Mouse (Mus musculus) left cerebral cortex, postnatal 25 days (tissue): ENCODE results near the gene Clcn1. TPM values are rescaled to one million over a fixed set of nuclear protein-coding genes. Genes with fewer than 3 reads are reported as not detected.
A peak's percentile ranks its signal among the peaks of the same experiment; 100 is the strongest.

Source experiments
- DNase-seq, 2 experiments: peaks; one replicate each; pipeline ENCODE4 v3.0.0; 2022; ENCODE audit warnings: low spot score in 2 of 2, mixed read lengths in 1 of 2
- intact Hi-C: fragments of 180-260 bp; cut with DNase I; formaldehyde crosslinking; loops from one replicate; pipeline ENCODE4 v1.15.1; 2025
- total RNA-seq, 2 experiments: library from RNA; stranded (reverse); gene quantifications; 2 replicates each; pipeline ENCODE4 v1.2.3; 2021

Gene Clcn1
- total RNA-seq, 2 experiments from 2014 or later, result 3.5 to 3.7 TPM

DNA sequence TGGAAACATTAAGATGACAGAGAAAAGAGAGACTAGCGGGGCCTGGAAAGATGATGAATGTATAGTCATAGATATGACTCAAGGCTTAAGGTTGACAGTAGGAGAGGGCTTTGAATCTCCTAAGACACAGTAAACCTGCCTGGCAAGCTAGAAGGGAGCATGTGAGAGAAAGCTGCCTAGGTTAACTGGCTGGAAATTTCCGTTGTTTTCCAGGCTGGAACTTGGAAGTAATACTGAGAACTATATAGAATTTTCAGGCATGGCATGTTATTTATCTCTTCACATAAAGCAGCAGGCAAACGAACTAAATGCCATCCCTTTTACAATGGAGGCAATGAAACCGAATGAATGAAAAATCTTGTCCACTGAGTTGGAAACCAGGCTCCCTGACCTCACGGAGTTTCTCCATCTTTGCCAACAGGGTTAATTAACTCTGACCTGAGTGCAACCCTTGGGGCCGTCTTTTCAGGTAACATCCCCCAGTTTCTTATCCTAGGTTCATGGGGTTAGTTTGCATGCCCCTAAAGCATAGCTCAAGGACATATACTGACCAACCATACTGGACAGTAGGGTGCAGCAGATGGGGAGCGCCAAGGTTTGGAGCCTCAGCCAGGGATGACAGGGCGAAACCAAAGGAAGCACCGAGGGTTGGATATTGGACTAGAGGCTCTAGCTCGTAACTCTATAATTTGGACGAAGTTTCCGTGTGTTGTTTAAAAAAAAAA lies 62.0 kb downstream of the Clcn1 start:
- DNase-seq, result no peak
- intact Hi-C loops, result loop anchor here (2.0 kb wide), 1 partner anchor 24 kb away; the partner anchor contains the start of gene Fam131b

DNA sequence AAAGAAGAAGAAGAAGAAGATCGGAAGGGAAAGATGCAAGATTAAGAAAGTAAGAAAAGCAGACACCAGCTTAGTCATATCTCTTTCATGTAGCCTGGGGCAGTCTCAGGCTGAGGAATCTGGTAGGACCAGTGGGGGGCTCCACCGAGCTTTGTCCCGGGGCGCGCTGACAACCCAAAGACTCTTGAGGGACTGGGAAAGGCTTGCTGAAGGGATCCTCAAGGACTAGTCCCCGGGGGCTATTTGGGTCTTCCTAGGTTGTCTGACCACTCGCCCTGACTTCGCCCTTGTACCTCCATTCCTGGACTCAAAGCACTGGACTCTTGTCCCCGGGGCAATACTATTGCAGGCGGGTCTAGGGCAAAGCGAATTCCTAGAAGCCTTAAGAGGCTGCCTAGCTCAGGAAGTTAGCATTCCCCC lies 62.5 kb downstream of the Clcn1 start:
- peak; percentile 75 to 78 for DNase-seq
- intact Hi-C loops, result loop anchor here (2.0 kb wide), 1 partner anchor 24 kb away; the partner anchor contains the start of gene Fam131b

DNA sequence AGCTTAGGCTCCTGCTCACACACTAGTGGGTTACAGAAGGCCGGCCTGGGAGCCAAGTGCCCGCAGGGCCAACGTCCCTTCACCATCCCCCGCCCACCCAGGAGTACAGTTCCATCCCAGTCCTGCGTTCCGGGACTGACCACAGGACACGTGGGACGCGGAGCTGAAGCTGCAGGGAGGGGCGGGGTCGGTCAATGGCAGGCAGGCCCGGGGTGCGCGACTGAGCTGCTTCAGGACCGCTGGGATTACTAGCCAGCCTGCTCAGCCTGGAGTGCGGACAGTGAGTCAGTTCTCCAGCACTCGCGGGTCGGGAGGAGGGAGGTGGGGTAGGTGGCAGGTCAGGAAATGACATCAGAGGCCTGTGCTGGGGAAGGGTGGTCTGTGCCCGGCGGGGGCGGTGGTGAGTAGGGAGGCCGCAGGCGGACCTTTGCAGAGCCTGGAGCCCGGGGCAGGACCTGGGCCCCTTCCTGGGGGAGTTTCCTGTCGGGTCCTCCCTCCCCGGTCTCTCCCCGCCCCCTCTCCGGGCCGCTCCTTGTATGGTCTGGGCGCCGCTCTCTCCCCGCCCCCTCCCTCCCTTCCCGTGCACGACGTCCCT lies 63.0 kb downstream of the Clcn1 start, which contains the start of gene Zyx:
Gene Zyx (plus strand): TSS at position 205 of the 595 bp plus-strand sequence.
- DNase-seq, result peak; percentile 83 to 85
- intact Hi-C loops, result loop anchor here (2.0 kb wide), 1 partner anchor 25 kb away; the partner anchor contains the start of gene Fam131b

DNA sequence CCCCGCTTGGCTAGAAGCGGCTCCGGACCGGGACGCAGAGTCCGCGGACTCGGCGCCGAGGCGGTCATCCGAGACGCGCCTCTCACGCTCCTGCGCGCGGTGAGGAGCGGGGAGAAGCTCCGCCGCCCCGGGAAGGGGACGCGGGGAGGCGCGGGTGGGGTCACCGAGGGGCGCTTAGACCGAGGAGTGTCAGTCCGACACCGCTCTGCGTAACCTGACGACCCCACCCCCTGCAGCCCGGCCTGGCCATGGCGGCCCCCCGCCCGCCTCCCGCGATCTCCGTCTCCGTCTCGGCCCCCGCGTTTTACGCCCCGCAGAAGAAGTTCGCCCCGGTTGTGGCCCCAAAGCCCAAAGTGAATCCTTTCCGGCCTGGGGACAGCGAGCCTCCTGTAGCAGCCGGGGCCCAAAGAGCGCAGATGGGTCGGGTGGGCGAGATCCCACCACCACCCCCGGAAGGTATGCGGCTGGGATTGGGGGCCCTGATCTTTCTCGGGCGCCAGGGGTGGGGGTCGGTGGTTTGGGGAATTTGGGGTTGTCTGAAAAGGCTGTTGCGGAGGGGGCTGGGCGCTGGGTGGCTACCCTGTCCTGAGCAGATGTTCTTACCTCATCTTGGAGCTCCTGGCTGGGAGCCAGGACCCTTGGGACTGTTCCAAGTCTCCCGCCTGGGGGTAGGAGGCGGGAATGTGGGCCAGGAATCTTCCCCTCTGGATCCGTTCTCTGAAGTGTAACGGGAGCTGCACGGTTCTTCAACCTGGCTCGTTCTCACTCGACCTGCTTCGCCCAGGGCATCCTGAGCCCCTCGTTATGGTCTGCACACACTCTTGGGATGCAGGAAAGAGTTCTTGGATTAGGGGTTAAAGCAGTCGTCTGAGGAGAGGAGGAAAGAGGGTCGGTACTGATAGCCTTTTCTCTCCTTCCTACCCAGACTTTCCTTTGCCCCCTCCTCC lies 63.8 kb downstream of the Clcn1 start:
- DNase-seq, result peak; percentile 64 to 73
- intact Hi-C loops, result no loop called here

DNA sequence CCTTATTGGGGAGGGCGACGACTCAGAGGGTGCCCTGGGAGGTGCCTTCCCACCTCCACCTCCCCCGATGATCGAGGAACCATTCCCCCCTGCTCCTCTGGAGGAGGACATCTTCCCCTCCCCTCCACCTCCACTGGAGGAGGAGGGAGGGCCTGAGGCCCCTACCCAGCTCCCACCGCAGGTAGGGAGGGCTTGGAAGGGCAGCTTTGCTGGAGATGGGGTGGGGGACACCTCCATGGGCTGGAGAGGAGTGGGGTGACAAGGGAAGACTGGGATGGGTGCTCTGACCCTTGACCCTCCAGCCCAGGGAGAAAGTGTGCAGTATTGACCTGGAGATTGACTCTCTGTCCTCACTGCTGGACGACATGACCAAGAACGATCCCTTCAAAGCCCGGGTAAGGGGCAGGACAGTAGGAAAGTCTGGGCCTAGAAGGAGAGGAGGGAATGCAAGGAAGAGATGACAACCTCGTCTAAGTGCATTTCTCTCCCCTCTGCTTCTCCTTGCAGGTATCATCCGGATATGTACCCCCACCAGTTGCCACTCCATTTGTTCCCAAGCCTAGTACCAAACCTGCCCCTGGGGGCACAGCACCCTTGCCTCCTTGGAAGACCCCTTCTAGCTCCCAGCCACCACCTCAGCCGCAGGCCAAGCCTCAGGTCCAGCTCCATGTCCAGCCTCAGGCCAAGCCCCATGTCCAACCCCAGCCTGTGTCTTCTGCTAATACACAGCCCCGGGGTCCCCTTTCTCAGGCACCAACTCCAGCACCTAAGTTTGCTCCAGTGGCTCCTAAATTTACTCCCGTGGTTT lies 64.7 kb downstream of the Clcn1 start:
- intact Hi-C loops, result no loop called here
- no peak for DNase-seq

DNA sequence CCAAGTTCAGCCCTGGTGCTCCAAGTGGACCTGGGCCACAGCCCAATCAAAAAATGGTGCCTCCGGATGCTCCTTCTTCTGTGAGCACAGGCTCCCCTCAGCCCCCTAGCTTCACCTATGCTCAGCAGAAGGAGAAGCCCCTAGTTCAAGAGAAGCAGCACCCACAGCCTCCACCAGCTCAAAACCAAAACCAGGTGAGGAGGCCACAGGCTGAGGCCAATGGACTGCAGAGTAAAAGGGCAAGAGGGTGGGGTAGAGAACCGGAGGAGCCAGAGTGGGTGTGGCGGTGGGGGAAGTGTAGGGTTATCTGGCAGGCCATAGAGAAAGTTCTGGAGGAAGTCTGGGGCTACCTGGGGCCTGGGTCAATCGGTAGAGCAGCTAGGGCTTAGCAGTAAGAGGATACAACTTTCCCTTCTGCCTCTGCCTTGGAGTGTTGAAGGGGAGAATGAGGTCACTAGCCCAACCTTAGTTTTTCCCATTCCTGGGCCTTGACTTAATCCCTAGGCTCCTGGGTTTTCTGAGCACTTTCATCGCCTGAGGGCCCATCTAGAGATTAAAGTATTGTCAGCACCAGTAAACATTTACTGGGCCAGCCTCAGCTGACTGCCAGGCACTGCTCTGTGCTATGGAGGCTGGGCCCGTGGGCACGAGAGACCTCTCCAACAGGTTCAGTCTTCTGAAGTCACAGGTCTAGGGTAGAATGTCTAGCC lies 65.4 kb downstream of the Clcn1 start:
- intact Hi-C loops, result no loop called here
- no peak for DNase-seq

DNA sequence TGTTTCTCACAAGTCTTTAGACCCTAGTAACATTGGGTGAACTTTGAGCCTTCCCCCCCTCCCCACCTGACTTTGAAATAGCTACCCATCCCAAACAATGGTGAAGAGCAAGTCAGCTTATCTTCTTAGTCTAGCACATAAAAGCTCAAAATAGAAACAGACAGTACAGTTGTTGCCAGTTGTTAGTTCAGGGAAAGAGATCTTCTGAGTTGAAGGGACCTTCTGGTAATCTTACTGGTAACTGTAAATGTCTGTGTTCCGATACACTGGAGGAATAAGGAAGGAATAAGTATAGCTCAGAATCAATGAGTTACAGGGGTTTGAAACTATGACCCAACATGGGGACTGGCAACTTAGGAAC lies 66.0 kb downstream of the Clcn1 start:
- intact Hi-C loops, result no loop called here
- no peak for DNase-seq

DNA sequence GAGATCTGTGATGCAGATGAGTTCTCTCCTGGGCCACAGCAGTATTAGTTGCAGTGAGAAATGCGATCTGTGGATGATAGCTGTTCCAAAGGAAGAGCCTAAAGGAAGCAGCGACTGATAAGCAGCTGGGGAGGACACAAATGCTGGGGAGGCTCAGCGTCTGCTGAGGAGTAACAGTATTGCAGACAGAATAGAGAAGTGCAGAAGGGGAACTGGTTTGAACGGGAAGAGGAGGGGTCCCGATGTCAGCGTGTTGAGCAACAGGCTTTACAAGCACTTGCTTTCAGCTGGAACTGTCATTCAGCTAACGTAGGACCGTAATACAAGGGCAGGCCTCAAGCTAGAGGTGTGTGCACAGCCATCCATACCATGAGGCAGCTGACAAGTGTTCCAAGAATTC lies 66.7 kb downstream of the Clcn1 start:
- peak in 1 of 2 experiments; percentile 29 for DNase-seq
- intact Hi-C loops, result no loop called here

DNA sequence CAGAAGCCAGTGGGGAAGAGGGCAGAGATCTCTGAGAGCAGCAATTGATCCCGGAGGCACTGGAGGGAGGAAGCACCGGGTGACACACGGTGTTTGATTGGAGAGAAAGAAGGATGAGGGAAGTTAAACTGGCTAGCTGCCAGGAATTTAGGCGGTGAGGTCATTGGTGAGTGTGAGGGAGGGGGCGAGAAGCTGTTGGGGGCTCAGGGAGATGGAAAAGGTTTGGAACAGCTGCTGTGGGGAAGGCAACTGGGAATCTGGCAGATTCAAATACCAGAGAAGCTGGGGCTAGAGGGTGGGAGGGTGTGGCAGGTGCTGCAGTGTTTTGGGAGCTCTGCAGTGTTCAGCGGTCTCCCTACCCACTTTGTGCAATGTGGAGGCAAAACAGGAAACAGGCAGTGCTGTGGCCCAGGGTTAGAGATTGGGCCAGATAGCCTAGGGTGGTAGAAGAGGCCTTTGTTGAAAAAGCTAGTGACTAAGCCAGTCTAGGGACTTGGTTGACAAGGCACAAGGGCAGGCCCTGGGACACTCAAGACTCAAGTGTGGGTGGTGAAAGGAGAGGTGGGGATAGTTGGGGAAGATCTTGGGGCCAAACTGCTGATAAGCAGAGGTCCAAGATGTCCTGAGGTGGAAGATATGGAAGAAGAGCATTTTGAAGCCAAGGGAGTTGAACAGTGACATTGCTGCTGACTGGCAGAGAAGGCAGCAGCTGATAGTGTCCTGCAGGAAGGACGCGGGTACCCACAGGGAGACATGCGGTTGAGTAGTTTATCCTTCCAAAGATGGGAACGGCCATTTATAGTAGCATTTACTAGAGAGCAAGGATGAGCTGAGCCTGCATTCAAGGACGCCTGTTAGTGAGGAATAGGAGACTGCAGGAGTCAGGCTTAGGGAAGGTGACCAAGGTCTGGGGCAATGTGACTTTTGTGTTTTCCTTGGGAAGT lies 67.9 kb downstream of the Clcn1 start:
- intact Hi-C loops, result no loop called here
- DNase-seq, result peak in 1 of 2 experiments; percentile 50

DNA sequence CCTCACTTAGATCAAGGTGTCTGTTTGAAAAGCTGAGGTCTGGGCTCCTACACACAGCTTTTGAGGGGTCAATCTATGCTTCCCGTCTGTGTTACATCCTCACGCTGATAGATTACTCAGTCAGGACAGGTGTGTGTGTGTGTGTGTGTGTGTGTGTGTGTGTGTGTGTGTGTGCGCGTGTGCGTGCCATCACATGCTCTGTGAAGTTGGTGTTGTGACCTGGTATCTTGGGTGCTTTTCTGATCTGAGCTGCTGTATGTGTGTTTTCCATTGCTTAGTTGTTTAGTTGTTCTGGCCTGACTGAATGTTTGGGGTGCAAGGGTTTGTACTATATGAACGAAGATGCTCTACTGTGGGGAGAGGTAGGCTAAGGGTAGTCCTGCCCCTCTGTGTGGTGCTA lies 68.9 kb downstream of the Clcn1 start:
- intact Hi-C loops, result no loop called here

DNA sequence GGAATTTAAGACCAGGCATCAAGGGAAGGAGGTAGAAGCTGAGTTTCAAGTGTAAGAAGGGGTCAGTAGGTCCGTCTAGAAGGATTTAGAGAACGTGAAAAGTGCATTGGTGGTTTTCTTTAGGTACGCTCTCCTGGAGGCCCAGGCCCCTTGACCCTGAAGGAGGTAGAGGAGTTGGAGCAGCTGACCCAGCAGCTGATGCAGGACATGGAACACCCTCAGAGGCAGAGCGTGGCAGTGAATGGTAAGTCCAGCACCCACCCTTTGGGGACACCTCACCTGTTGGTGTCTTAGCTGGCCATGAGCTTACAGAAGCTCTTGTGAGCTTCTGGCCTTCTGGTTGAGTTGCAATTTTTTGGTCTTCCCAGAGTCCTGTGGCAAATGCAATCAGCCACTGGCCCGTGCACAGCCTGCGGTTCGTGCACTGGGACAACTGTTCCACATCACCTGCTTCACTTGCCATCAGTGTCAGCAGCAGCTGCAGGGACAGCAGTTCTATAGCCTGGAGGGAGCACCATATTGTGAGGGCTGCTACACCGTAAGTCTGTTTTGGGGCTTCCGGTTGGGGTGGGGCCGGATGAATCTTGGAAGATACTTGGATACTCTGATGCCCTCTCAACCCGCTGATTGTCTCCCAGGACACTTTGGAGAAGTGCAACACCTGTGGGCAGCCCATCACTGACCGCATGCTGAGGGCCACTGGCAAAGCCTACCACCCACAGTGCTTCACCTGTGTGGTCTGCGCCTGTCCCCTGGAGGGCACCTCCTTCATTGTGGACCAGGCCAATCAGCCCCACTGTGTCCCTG lies 69.5 kb downstream of the Clcn1 start:
- no peak for DNase-seq
- intact Hi-C loops, result no loop called here

More for the DNA sequence above, 68.9 kb downstream of the Clcn1 start:
- DNase-seq, result no peak

DNA sequence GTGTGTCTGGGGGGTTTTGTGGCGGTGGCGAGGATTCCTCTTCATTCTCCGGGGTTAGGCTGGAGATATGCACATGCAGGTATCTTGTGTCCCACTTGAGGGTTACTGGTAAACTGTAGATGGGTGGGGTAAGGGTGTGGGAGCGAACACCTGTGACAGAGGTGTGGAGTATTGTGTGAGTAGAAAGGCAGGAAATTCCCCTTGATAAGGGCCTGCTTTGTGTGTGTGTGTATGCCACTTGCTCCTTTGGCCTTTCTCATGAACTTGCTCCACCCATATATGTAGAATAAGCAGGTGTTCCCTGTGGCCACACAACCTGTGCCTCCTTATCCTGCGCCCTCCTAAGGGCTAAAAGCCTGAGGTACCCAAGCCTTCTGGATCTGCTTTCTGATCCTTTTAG lies 70.4 kb downstream of the Clcn1 start:
- no peak for DNase-seq
- intact Hi-C loops, result no loop called here

DNA sequence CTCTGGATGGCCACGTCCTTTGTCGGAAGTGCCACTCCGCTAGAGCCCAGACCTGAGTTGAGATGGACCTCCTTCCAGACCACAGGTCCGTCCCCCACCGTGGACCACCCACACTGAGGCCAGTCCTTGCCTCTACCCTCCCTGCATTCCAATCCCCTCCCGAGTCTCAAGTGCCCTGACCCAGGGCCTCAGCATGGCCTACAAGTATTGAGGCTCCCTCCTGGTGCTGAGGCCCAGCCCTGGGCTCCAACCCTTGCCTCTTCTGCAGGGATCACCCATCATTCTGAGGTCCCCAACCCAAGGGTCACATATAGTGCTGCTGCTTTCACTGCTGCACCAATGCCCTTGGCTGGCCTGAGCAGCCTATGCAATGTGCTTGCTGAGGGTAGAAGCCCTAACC lies 71.4 kb downstream of the Clcn1 start:
- intact Hi-C loops, result no loop called here
- no peak for DNase-seq

DNA sequence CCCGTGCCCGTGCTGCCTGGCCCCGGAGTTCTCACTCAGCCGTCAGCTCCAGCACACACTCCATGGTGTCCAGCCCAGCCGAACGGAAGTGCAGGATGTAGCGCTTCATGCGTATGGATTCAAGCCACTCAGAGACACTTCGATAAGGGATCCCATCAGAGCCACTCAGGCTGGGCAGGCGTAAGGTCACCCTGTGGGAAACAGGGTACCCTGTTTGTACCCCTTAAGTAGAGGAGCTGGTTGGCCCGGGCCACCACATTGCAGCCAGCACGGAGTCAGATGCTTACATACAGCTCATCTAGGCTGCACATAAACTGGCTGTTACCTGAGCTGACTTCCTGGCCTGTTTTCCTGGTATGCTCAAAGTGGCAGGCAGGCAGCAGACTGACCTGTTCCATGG lies 72.4 kb downstream of the Clcn1 start:
- no peak for DNase-seq
- intact Hi-C loops, result no loop called here

DNA sequence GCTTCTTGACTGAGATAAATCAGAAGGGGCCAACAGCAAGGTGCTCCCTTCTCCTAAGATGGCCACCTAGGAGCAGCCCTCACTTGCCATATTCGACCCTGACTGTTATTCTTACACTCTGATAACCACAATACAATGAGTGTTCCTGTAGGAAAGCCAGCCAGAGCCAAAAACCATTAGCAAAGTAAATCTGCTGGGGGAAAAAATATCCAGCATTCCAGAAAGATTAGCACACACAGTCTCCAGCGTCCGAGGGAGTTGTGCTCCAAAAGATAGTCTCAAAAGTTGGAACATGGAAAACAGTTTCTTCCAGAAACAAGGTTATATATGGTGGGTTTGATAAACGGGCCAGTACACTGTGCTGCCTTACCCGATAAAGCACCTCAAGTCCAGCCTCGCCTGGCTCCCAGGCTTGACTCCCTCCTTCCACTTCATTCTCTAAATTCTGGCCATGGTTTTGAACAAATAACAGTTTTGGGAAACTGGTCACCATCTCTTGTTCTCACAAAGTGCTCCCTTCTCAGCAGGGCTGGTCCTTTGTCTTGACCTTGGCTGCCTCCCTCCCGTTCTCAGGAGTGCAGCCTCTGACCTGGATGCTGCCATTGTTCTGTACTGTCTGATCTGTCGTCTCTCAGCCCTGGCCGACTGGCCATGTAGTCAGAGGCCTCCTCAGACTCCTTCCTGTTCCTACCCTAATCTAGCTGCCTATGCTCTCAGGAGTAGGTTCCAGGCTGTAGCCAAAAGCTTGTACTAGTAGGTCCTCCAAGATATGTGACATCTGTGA lies 73.1 kb downstream of the Clcn1 start:
- intact Hi-C loops, result no loop called here
- no peak for DNase-seq

DNA sequence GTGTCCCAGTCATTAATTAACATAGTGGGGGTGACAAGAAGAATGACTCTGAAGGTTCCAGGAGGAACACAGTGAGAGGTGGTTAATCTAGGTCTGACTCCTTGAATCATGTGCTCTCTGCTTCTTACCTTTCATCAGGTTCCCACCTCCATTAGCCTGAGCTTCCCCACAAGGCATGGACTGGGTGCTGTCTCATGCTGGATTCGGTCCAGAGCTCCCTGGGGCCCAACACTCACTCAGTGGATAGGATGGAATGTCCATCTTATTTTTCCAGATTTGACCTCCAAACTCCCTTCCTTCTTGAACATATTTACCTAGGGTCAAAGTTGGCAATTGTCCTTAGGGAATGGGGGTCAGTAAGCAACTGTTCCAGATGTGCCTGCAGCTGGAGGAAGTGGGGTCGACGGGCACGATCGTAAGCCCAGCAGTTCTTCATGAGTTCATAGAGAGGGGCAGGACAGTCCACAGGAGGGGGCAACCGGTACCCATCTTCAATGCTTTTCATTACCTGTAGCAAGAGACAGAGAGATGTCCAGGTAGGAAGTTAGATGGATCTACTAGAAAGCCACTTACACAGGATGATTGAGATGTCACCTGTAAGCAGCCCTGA lies 73.9 kb downstream of the Clcn1 start:
- no peak for DNase-seq
- intact Hi-C loops, result no loop called here
